Mouse (Mus musculus): ENCODE results near the gene Sypl.

DNA sequence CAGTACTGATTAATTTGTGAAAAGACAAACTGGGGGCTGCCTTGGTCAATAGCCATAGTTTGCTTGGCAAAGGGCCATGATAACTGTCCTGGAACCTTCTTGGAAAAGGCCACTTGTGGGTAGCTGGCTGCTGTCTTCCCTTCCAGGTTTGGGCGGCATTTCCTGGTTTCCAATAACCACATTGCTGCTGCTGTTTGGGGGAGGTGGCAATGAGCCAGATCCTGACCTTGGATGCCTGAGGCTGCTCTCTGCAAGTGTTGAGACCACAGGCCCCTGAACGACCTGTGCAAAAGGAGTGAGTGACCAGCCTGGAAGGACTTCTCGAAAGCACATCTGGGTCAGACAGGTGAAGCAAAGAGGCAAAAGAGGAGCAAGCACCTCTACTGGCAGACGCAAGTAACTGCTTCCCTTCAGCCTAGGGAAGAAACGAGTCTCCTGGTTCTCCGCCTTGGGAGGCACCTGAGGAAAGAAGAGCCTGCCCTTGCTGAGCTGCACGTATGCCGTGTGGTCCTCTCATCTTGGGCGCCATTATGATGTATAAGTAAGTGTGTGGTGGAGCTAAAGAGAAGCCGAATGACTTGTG lies 74.5 kb downstream of the Sypl start:
- peak; percentile 25; the same call in 1 of the 2 replicates for TF ChIP-seq CTCF (IDR thresholded peaks at IDR 0.05; ENCODE audit: extremely low read depth, insufficient read length, insufficient replicate concordance, low read depth, low read length)
- TF ChIP-seq POLR2A (IDR thresholded peaks at IDR 0.05; ENCODE audit: low read depth, low read length), result no peak
